Mouse (Mus musculus): Measurements from ENCODE around the gene Cfl1. TPM values are rescaled to one million over a fixed set of nuclear protein-coding genes. Genes with fewer than 3 reads are reported as not detected.
A peak's percentile ranks its signal among the peaks of the same experiment; 100 is the strongest.
"Not testable (repeated sequence)": the region's sequence is repeated elsewhere in the genome, so short reads cannot be mapped to it uniquely, and the experiment has no call there.

Cfl1 gene
- total and polyA plus RNA-seq, 3 experiments: 160 to 194 (median 169) TPM

- Histone ChIP-seq H3K4me1 (ENCODE audit: control insufficient read depth, insufficient read depth, low read length) (peaks cover 2% of the 10 kb centered on the region; the same call in 1 of the 2 replicates), H3K27ac (no peak overlapping the region; the same call in 1 of the 2 replicates), H3K36me3 (ENCODE audit: control insufficient read depth, insufficient read depth, low read length) (peaks cover under 1% of the 10 kb centered on the region; the same call in 1 of the 2 replicates), H3K9ac (ENCODE audit: low read depth, low read length) (no peak overlapping the region), H3K27me3 (ENCODE audit: control insufficient read depth, insufficient read depth, low read length) (no peaks in the 10 kb centered on the region), H3K79me2 (replicated peaks; ENCODE audit: control insufficient read depth, insufficient read depth, low read length) (no peaks in the 10 kb centered on the region), H3K4me3 (no peak overlapping the region)
- intact Hi-C loops (cut with DNase I): loop anchor here (1.0 to 2.0 kb wide), 4 partner anchors 13 to 120 kb away; partner anchors contain the start of genes Banf1, Efemp2, Eif1ad and Fibp
- TF ChIP-seq EP300 (IDR thresholded peaks at IDR 0.05; ENCODE audit: insufficient read depth, low read depth, low read length) (no peak), POLR2A (IDR thresholded peaks at IDR 0.05; ENCODE audit: insufficient read depth, low read depth, low read length) (no peak), CTCF (IDR thresholded peaks at IDR 0.05) (no peak)
- DNase-seq: no peak
- WGBS: 67% methylated on average over 4 of the region's 4 CpGs
Measured at GRCm38 (mm10) chr19:5486771-5487170, 3.5 kb upstream of the Cfl1 start.

GRCm38 (mm10) chr19:5487768-5488550 is 2.3 kb upstream of the Cfl1 start, which contains the start of gene Mus81:
Gene Mus81 (minus strand): TSS chr19:5488402.
- Histone ChIP-seq H3K4me3 (peak within 1 kb of the TSS; percentile 62), H3K27me3 (ENCODE audit: control insufficient read depth, insufficient read depth, low read length) (no peaks in the 10 kb centered on the region), H3K4me1 (ENCODE audit: control insufficient read depth, insufficient read depth, low read length) (peaks cover 2% of the 10 kb centered on the region; the same call in 1 of the 2 replicates), H3K9ac (ENCODE audit: low read depth, low read length) (peak within 1 kb of the TSS; percentile 66), H3K36me3 (ENCODE audit: control insufficient read depth, insufficient read depth, low read length) (peaks cover 10% of the 10 kb centered on the region), H3K27ac (peak within 1 kb of the TSS; percentile 98), H3K79me2 (replicated peaks; ENCODE audit: control insufficient read depth, insufficient read depth, low read length) (no peaks in the 10 kb centered on the region)
- peak; percentile 95 to 97 for DNase-seq
- under 1% methylated on average over 39 of the region's 39 CpGs for WGBS
- TF ChIP-seq CTCF (IDR thresholded peaks at IDR 0.05): peak; percentile 71
- TF ChIP-seq POLR2A (IDR thresholded peaks at IDR 0.05; ENCODE audit: insufficient read depth, low read depth, low read length): peak; percentile 92
- peak; percentile 68 for TF ChIP-seq EP300 (IDR thresholded peaks at IDR 0.05; ENCODE audit: insufficient read depth, low read depth, low read length)
- intact Hi-C loops (cut with DNase I): loop anchor here (1.0 to 2.0 kb wide), 6 partner anchors 15 to 121 kb away; partner anchors contain the start of genes AI837181, Banf1, Efemp2 and Eif1ad

GRCm38 (mm10) chr19:5488878-5489571 is 1.2 kb upstream of the Cfl1 start:
- TF ChIP-seq POLR2A (IDR thresholded peaks at IDR 0.05; ENCODE audit: insufficient read depth, low read depth, low read length) (peak; percentile 95), EP300 (IDR thresholded peaks at IDR 0.05; ENCODE audit: insufficient read depth, low read depth, low read length) (no peak; the same call in 1 of the 2 replicates), CTCF (IDR thresholded peaks at IDR 0.05) (no peak)
- Histone ChIP-seq H3K27ac (peak overlapping the region; percentile 98), H3K36me3 (ENCODE audit: control insufficient read depth, insufficient read depth, low read length) (peaks cover 12% of the 10 kb centered on the region), H3K4me1 (ENCODE audit: control insufficient read depth, insufficient read depth, low read length) (peaks cover 2% of the 10 kb centered on the region; the same call in 1 of the 2 replicates), H3K27me3 (ENCODE audit: control insufficient read depth, insufficient read depth, low read length) (no peaks in the 10 kb centered on the region), H3K4me3 (peak overlapping the region; percentile 61), H3K79me2 (replicated peaks; ENCODE audit: control insufficient read depth, insufficient read depth, low read length) (0 out of 2 replicates have a peak, but pooled peaks cover 4% of the 10 kb centered on the region), H3K9ac (ENCODE audit: low read depth, low read length) (peak overlapping the region; percentile 66)
- under 1% methylated on average over 26 of the region's 26 CpGs for WGBS
- intact Hi-C loops (cut with DNase I): loop anchor here (1.0 to 2.0 kb wide), 2 partner anchors 64 to 100 kb away; partner anchors contain the start of genes AI837181 and Sart1
- DNase-seq: peak; percentile 96 to 98

GRCm38 (mm10) chr19:5489721-5490120 is 534 bp upstream of the Cfl1 start:
- WGBS: 27% methylated on average over 10 of the region's 10 CpGs
- H3K79me2 ChIP-seq (replicated peaks; ENCODE audit: control insufficient read depth, insufficient read depth, low read length); H3K9ac ChIP-seq (ENCODE audit: low read depth, low read length); H3K27me3 ChIP-seq (ENCODE audit: control insufficient read depth, insufficient read depth, low read length); H3K4me1 ChIP-seq (ENCODE audit: control insufficient read depth, insufficient read depth, low read length): not testable (repeated sequence)
- DNase-seq: peak in 1 of 2 experiments; percentile 21
- Histone ChIP-seq H3K36me3 (ENCODE audit: control insufficient read depth, insufficient read depth, low read length) (peaks cover 14% of the 10 kb centered on the region), H3K4me3 (peak overlapping the region; percentile 61), H3K27ac (peak overlapping the region; percentile 98)
- intact Hi-C loops (cut with DNase I): loop anchor here (2.0 kb wide), 2 partner anchors 21 to 101 kb away; partner anchors contain the start of genes Sart1 and Snx32

GRCm38 (mm10) chr19:5490898-5491708 is 848 bp downstream of the Cfl1 start:
- TF ChIP-seq POLR2A (IDR thresholded peaks at IDR 0.05; ENCODE audit: insufficient read depth, low read depth, low read length) (peak; percentile 94), EP300 (IDR thresholded peaks at IDR 0.05; ENCODE audit: insufficient read depth, low read depth, low read length) (peak; percentile 43; the same call in 1 of the 2 replicates), CTCF (IDR thresholded peaks at IDR 0.05) (no peak)
- Histone ChIP-seq H3K36me3 (ENCODE audit: control insufficient read depth, insufficient read depth, low read length) (peaks cover 14% of the 10 kb centered on the region), H3K27me3 (ENCODE audit: control insufficient read depth, insufficient read depth, low read length) (no peaks in the 10 kb centered on the region), H3K4me1 (ENCODE audit: control insufficient read depth, insufficient read depth, low read length) (peaks cover 2% of the 10 kb centered on the region; the same call in 1 of the 2 replicates), H3K79me2 (replicated peaks; ENCODE audit: control insufficient read depth, insufficient read depth, low read length) (0 out of 2 replicates have a peak, but pooled peaks cover 5% of the 10 kb centered on the region), H3K4me3 (peak overlapping the region; percentile 91), H3K27ac (peak overlapping the region; percentile 98), H3K9ac (ENCODE audit: low read depth, low read length) (peak overlapping the region; percentile 88)
- WGBS: under 1% methylated on average over 59 of the region's 59 CpGs
- intact Hi-C loops (cut with DNase I): loop anchor here (2.0 kb wide), 1 partner anchor 20 kb away; the partner anchor contains the start of gene Snx32
- peak; percentile 91 to 93 for DNase-seq

All from heart, adult 2 months (tissue).